Mouse (Mus musculus) heart, adult 2 months (tissue): ENCODE data around the gene Kpna3. TPM values are rescaled to one million over a fixed set of nuclear protein-coding genes. Genes with fewer than 3 reads are reported as not detected.

Experiments
- DNase-seq, 2 experiments: peaks; one replicate each; pipeline ENCODE4 v3.0.0; 2021
- H3K27ac ChIP-seq: fragments of 200-600 bp; 2 replicates; pipeline ENCODE4 v1.8.1; 2022
- H3K27me3 ChIP-seq: fragments of 200-500 bp; 2 replicates; pipeline ENCODE4 v1.6.1; 2012; ENCODE audit warnings: mild to moderate bottlenecking, low read length, inconsistent platforms, mixed read lengths; ENCODE audit not compliant: control insufficient read depth, insufficient read depth
- H3K36me3 ChIP-seq: fragments of 200-500 bp; 2 replicates; pipeline ENCODE4 v1.6.1; 2012; ENCODE audit warnings: low read length, inconsistent platforms; ENCODE audit not compliant: control insufficient read depth, insufficient read depth
- H3K4me1 ChIP-seq: fragments of 200-500 bp; 2 replicates; pipeline ENCODE4 v1.6.1; 2011; ENCODE audit warnings: low read length; ENCODE audit not compliant: control insufficient read depth, insufficient read depth
- H3K4me3 ChIP-seq: fragments of 200-600 bp; 2 replicates; pipeline ENCODE4 v1.8.1; 2022
- H3K79me2 ChIP-seq: fragments of 200-500 bp; replicated peaks from 2 replicates; pipeline ENCODE4 v1.6.1; 2012; ENCODE audit warnings: mild to moderate bottlenecking, inconsistent platforms, low read length, moderate library complexity, mixed read lengths; ENCODE audit not compliant: control insufficient read depth, insufficient read depth
- H3K9ac ChIP-seq: fragments of 200-500 bp; 2 replicates; pipeline ENCODE4 v1.6.1; 2012; ENCODE audit warnings: low read depth, mild to moderate bottlenecking, control low read depth, inconsistent platforms, low read length, mixed read lengths
- CTCF ChIP-seq: fragments of 200-600 bp; IDR thresholded peaks from 2 replicates; pipeline ENCODE4 v1.8.1; 2022; ENCODE audit warnings: antibody characterized with exemption, mild to moderate bottlenecking, moderate library complexity
- EP300 ChIP-seq: fragments of 200-500 bp; IDR thresholded peaks from 2 replicates; pipeline ENCODE4 v1.6.1; 2011; ENCODE audit warnings: low read depth, low read length, control low read depth; ENCODE audit not compliant: insufficient read depth
- POLR2A ChIP-seq: fragments of 200-500 bp; IDR thresholded peaks from 2 replicates; pipeline ENCODE4 v1.6.1; 2011; ENCODE audit warnings: mild to moderate bottlenecking, low read depth, low read length, control low read depth; ENCODE audit not compliant: insufficient read depth
- WGBS: fragments of 180-500 bp; shearing (Covaris S2); methylation state at CpG from one replicate; pipeline ENCODE4 v1.1.7; 2018; 5-methylcytosine and 5-hydroxymethylcytosine counted together
- intact Hi-C: fragments of 180-260 bp; cut with DNase I; formaldehyde crosslinking; loops from one replicate; pipeline ENCODE4 v1.15.1; 2025
- long read RNA-seq: library from polyadenylated mRNA; stranded (forward); transcript quantifications from one replicate; pipeline ENCODE4 v2.0.0, GENCODE M21; 2021
- polyA plus RNA-seq: library from polyadenylated mRNA; depleted of rRNA; stranded (reverse); fragments of >200 nt; gene quantifications from 2 replicates; pipeline ENCODE4 v1.2.3, GENCODE M21; 2012; rRNA removed
- total RNA-seq, 2 experiments: library from RNA; stranded (reverse); gene quantifications; 2 replicates each; pipeline ENCODE4 v1.2.3; 2021

Gene Kpna3
- total RNA-seq (10 to 100 TPM; 51.3 to 53.4 TPM), polyA plus RNA-seq (16.1 and 41.1 TPM in 2 replicates)
- long read RNA-seq, full-length matches to known transcripts, result 44 of 49 reads
- long read RNA-seq, partial matches to known transcripts, result 2 of 49 reads
- long read RNA-seq, other reads (novel, unspliced or antisense), result 3 of 49 reads

DNA sequence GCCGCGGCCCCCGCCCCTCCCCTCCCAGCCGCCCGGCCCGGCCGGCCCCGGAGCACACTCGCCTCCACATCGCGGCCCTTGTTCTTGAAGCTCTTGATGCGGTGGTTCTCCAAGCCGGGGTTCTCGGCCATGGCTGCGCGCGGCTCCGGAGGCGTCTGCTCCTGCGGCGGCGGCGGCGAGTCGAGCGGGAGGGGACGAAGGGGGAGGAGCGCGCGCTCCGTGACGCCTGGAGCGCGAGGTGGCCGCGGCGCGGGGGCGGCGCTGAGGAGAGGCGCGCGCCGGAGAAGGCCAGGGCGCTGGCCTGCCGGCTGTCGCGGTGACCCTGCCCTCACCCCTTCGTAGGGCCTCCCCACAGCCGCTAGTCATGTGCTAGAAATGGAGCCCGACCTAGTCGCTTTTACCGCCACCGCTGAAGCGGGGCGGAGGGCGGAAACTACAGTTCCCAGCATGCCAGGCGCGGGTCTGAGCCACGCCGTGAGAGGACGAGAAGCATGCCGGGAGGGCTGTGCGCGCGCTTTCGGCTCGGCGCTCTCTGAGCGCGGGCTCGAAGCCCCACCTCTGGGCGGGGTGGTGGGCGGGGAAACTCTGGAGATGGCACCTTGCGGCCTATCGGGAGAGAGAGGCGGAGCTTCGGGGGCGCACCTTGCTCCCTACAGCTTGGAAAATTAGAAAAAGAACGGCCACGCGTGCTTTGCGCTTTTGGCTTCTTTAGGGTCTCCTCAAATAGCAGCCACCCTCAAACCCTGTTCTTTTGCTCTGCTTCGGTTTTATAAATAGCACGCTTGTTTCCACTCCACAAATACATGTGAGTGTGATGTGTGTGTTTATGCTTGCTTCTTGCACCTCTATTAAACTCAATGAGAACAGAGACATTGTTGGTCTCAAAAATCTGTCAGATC is at the start of gene Kpna3:
Gene Kpna3 (minus strand): TSS at position 214 of the 899 bp plus-strand sequence.
- H3K27ac ChIP-seq, result peak within 1 kb of the TSS; percentile 88

GRCm38 (mm10) chr14:61460365-61460764 is 20.7 kb upstream of the Kpna3 start:
- H3K4me1 ChIP-seq, result peaks cover 2% of the 10 kb centered on the region
- H3K4me3 ChIP-seq, result no peak overlapping the region
- 50% methylated on average over 2 of the region's 2 CpGs for WGBS
- no peak overlapping the region for H3K27ac ChIP-seq
- no peaks in the 10 kb centered on the region for H3K79me2 ChIP-seq
- DNase-seq, result no peak
- no peaks in the 10 kb centered on the region for H3K27me3 ChIP-seq
- intact Hi-C loops, result no loop called here
- no peak for TF ChIP-seq POLR2A
- TF ChIP-seq CTCF, result no peak
- no peak for TF ChIP-seq EP300
- H3K36me3 ChIP-seq, result no peaks in the 10 kb centered on the region
- H3K9ac ChIP-seq, result no peak overlapping the region

More for the DNA sequence above, at the start of gene Kpna3:
- Histone ChIP-seq H3K4me3 (peak within 1 kb of the TSS; percentile 68), H3K4me1 (no peaks in the 10 kb centered on the region; the same call in none of the 2 replicates), H3K27me3 (no peaks in the 10 kb centered on the region), H3K9ac (peak within 1 kb of the TSS; percentile 84), H3K79me2 (peaks cover 2% of the 10 kb centered on the region), H3K36me3 (peaks cover 10% of the 10 kb centered on the region)
- intact Hi-C loops, result loop anchor here (2.0 to 10.0 kb wide), 6 partner anchors 59 to 1175 kb away; partner anchors contain the start of genes Ebpl, Mipep, Mtmr6 and Spryd7
- TF ChIP-seq EP300 (no peak), CTCF (no peak), POLR2A (peak; percentile 60; the same call in 1 of the 2 replicates)
- WGBS, result 1% methylated on average over 85 of the region's 85 CpGs
- DNase-seq, result peak; percentile 95 to 99

DNA sequence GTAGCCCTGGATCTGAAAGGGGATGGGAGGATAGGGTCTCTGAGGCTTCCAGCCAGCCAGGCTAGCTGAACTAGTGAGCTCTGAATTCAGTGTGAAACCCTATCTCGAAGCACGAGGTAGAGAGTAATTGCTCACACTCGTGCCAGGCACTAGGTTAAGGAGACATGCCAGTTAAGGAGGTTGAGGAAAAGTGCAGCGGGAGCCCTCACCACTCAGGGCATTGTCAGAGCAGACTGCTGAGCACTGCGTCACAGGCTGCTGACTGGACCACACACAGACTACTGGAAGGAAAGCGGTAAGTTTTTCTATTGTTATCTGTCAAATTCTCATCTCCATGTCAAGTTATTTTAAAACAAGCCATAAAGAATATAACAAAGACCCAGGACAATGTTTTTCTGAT is 17.8 kb upstream of the Kpna3 start:
- TF ChIP-seq CTCF (no peak), EP300 (no peak), POLR2A (no peak)
- H3K27ac ChIP-seq, result no peak overlapping the region
- WGBS, result 39% methylated on average over 6 of the region's 6 CpGs
- H3K36me3 ChIP-seq, result no peaks in the 10 kb centered on the region
- intact Hi-C loops, result no loop called here
- H3K27me3 ChIP-seq, result no peaks in the 10 kb centered on the region
- H3K79me2 ChIP-seq, result no peaks in the 10 kb centered on the region
- no peak overlapping the region for H3K9ac ChIP-seq
- no peak overlapping the region for H3K4me3 ChIP-seq
- DNase-seq, result no peak
- H3K4me1 ChIP-seq, result peaks cover 5% of the 10 kb centered on the region

DNA sequence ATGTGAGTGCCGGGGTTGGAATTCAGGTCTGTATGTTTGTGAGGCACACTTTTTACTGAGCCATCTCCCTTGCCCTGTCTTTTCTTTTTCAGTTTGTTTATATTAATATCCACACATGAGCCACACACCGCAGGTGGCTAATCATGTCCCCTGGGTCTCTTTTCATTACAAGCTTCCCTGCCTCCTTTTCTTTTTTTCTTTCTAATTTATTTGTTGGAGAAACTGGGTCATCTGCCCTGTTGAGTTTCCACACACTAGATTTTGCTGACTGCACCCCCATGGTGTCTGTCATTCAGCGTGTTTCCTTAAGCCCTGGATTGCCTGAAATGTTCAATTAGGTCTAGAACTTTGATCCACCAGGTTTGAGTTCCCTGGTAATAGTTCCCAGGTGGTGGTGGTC is 15.9 kb upstream of the Kpna3 start:
- no peaks in the 10 kb centered on the region for H3K79me2 ChIP-seq
- no peaks in the 10 kb centered on the region for H3K36me3 ChIP-seq
- no peak for DNase-seq
- no peaks in the 10 kb centered on the region for H3K27me3 ChIP-seq
- no peak overlapping the region for H3K27ac ChIP-seq
- no peak overlapping the region for H3K4me3 ChIP-seq
- H3K4me1 ChIP-seq, result peaks cover 6% of the 10 kb centered on the region
- H3K9ac ChIP-seq, result no peak overlapping the region
- TF ChIP-seq POLR2A (no peak), CTCF (no peak), EP300 (no peak)
- WGBS, result 89% methylated on average over 3 of the region's 3 CpGs
- intact Hi-C loops, result no loop called here

DNA sequence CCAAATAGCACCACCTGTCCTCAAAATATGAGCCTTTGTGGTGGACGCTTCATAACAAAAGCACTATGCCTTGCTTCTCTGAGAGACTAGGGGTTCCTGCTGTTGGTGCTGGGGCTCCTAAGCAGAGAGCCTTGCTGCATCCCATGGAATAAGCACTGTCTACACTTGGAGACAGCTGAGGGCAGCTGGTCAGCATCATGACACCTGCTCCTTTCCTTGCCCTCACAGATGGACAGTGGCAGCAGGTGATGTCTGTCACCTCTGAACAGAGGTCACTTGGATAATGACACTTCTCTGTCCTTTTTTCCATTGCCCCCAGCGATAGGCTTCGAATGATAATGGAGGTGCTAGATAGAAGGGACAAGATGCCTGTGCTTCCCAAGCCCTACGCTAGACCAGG is 13.4 kb upstream of the Kpna3 start:
- TF ChIP-seq CTCF (no peak), EP300 (no peak), POLR2A (no peak)
- no peak overlapping the region for H3K4me3 ChIP-seq
- no peaks in the 10 kb centered on the region for H3K36me3 ChIP-seq
- 73% methylated on average over 4 of the region's 4 CpGs for WGBS
- no peaks in the 10 kb centered on the region for H3K79me2 ChIP-seq
- H3K27me3 ChIP-seq, result no peaks in the 10 kb centered on the region
- peak overlapping the region; percentile 17; the same call in 1 of the 2 replicates for H3K27ac ChIP-seq
- no peak overlapping the region for H3K9ac ChIP-seq
- DNase-seq, result no peak
- H3K4me1 ChIP-seq, result peaks cover 6% of the 10 kb centered on the region
- intact Hi-C loops, result no loop called here
